Mouse (Mus musculus): ENCODE measurements around the gene Ncmap. TPM values are rescaled to one million over a fixed set of nuclear protein-coding genes. Genes with fewer than 3 reads are reported as not detected.
A peak's percentile ranks its signal among the peaks of the same experiment; 100 is the strongest.

Ncmap gene
- total RNA-seq (2021) = under 1 TPM; 0.47 to 0.56 TPM

DNA sequence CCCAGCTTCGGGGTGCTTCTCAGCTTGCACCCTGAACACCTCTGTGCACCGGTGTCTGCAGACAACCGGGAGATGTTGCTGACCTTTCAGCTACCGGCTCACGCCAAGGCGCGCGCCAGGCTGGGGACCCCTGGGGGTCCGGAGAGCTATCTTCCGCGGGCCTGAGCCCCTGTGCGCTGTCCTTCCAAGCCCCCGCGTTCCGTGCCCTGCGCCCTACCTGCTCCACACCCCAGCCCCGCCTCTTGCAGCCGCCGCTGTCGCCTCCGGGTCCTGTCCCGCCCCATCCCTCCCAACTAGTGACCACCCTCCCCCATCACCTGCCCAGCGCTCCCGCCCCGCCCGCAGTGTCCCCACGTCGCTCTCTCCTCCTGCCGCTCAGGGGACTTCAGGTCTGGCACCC lies at the start of gene Ncmap:
Gene Ncmap, minus strand, starts transcription at position 237 of the 400 bp plus-strand sequence.
- DNase-seq = no peak

- DNase-seq = no peak
Measured at GRCm38 (mm10) chr4:135442473-135442872, 44.4 kb upstream of the Ncmap start.

DNA sequence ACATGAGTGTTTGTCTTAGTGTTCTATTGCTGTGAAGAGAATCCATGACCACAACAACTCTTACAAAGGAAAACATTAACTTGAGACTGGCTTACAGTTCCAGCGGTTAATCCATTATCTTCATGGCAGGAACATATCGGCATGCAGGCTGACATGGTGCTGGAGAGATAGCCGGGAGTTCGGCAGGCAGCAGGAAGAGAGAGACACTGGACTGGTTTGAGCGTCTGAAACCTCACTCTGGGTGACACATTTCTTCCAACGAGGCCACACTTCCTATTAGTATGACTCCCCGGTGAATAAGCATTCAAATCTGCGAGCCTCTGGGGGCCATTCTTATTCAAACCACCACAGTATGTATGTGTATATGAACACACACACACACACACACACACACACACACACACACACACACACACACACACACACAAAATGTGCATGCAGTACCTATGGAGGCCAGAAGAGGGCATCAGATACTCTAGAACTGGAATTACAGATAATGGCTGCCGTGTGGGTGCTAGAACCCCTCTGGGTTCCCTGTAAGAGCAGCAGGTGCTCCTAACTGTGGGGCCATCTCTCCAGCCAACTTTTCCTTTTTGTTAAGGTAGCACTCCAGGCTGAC lies 42.0 kb upstream of the Ncmap start:
- no peak for DNase-seq

DNA sequence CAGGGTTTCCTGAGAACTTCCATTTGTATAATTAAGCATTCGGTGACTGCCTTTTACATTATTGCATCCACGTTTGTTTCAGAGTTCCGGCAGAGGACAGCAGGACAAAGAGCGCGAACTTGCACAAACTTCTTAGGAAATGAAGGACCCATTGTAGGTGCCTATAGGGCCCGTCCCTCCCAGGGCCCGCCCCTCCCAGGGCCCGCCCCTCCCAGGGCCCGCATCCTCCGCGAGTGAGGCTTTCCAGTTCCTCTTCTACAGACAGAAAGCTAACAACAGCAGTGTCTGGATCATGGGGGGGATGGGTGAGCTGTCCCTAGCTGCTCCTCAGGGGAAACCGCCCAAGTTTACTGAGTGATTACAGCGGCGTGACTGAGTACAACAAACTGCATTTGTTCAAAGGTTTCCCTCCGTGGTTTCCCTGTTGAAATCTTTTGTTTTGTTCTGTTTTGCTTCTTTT lies 41.2 kb upstream of the Ncmap start:
- DNase-seq = no peak

DNA sequence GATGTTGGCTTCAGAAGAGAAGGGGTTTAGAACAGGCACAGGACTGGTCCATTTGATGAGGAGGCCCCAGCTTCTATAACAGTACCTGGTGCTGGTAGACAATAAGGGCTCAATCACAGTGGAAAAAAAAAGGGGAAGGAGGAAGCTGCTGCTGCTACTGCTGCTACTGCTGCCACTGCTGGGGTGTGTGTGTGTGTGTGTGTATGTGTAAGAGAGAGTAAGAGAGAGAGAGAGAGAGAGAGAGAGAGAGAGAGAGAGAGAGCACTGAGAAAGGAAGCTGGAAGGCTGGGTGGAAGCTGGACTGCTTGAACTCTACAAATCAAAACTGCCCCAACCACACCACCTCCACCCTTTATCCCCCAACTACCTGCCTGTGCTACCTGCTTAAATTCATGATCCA lies 39.9 kb upstream of the Ncmap start:
- no peak for DNase-seq

- no peak for DNase-seq
Measured at GRCm38 (mm10) chr4:135436291-135436690, 38.3 kb upstream of the Ncmap start.

DNA sequence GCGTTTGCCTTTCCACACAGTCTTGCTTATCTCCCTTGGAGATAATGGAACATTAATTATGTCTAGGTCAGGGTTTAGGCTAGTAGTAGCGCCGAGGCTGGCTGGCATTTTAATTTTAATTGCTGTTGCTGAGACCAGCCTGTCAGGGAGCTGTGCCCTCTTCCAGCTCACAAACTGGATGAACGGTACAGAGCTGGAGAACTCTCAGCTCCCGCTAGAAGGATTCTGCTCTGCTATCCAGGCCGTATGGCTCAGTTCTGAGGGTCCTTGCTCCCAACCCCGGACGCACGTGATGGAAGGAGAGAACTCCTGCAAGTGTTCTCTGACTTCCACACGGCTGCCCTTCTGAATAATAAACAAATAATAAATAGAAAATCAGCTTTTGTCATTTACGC lies 36.4 kb upstream of the Ncmap start:
- DNase-seq = no peak

DNA sequence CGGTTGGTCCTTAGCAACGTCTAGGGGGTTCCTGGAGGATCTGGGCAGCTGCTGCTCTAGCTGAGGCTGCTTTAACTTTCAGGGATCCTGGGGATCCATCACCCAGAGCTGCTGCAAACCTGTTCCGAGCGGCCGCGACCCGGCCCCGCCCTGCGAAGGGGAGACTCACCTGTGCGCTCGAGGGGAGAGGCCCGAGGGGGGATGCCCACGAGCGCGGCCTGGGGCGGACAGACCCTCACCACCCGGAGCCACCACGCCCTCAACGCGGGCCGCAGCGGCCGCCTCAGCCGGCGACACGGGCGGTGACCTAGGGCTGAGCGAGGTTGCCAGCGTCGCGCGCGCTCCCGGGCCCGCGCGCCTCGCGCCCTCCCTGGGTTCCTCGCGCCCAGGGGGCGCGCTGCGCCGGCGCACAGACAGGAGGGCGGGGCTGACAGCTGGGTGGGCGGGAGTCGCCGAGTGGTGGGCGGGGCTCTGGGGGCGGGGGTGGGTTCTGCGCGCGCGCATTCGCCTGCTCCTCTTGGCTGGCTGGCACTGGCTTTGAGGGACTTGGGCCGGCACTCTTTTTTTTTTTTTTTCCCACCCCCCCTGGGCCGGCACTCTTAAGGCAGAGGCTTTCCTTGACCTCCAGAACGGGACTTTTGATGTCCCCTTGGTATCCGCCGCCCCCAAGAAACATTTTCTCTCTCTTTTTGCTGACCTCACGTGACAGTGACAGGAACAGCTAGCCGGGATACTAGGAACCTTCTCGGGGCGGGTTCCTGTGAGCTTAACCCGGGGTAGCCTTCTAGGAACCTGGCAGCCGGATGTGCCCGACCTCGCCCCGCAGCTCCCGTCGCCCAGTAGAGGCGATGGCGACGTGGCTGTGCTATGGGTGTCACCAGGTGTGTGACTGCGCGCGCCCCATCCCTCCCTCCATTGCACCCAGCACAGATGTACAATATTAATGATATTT lies 35.7 kb upstream of the Ncmap start, which contains the start of gene Rcan3:
Gene Rcan3, minus strand, starts transcription at position 411 of the 952 bp plus-strand sequence.
- DNase-seq = peak; percentile 31 to 47

- peak; percentile 11 to 14 for DNase-seq
Measured at GRCm38 (mm10) chr4:135433086-135433442, 35.0 kb upstream of the Ncmap start.

GRCm38 (mm10) chr4:135429990-135430760 lies 32.1 kb upstream of the Ncmap start:
- no peak for DNase-seq

- no peak for DNase-seq
Measured at GRCm38 (mm10) chr4:135429383-135429782, 31.4 kb upstream of the Ncmap start.

- DNase-seq = no peak
Measured at GRCm38 (mm10) chr4:135426587-135426986, 28.6 kb upstream of the Ncmap start.

GRCm38 (mm10) chr4:135425625-135426024 lies 27.6 kb upstream of the Ncmap start:
- DNase-seq = peak; percentile 77

DNA sequence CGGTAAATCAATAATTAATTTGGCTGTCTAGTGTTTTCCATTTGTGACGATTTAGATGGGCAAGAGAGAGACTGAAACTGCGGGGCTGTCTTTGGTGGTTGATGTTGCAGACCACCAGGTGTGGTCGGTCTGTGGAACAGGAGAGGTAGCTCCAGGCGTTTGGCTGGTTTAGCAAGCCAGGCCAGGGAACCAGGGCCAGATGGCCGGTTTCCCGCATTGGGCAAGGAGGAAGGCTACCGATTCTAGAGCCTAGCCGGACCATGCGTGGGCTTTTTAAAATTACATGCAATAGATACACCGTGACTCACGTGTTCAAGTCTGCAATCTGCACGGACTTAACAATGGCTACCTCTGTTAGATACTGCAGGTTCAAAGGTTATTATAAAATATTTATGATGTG lies 22.9 kb upstream of the Ncmap start:
- DNase-seq = no peak

DNA sequence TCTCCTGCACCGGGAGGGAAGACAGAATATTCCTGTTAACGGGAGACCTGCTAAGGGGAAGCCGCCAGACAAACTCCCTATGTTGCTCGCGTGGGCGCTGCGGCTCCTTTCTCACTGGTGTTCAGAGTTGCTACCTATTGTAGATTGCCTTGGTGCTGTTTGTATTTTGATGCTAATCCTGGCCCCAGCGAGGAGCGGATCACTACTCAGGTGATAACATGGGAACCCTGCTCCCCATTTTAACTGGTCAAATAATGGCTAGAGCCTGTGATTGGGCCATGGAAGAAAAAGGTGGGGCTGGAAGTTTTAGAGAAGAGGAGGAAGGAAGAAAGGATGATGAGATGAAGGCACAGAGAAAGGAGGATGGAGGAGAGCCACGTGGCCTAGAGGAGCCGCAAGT lies 22.4 kb upstream of the Ncmap start:
- DNase-seq = no peak

GRCm38 (mm10) chr4:135419996-135420395 lies 22.0 kb upstream of the Ncmap start:
- no peak for DNase-seq

DNA sequence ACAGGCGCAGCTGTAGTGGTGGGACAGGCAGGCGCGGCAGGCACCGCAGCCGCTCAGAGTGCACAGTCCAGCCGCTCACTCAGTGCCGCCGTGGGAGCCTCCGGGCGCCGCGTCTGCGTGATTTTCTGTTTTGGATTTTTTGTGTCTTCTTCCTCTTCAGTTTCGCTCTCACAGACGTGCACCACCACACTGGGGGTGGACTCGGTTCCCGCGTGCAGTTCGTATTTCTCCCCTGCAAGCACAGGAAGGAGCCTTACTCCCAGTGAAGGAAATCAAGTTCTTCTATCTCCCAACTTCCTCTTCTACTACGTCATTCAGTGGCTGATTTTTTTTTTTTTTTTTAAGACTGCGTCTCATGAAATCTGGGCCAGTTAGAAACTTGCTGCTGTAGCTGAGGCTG lies 18.3 kb upstream of the Ncmap start:
- DNase-seq = no peak

- DNase-seq = no peak
Measured at GRCm38 (mm10) chr4:135413491-135413890, 15.5 kb upstream of the Ncmap start.

DNA sequence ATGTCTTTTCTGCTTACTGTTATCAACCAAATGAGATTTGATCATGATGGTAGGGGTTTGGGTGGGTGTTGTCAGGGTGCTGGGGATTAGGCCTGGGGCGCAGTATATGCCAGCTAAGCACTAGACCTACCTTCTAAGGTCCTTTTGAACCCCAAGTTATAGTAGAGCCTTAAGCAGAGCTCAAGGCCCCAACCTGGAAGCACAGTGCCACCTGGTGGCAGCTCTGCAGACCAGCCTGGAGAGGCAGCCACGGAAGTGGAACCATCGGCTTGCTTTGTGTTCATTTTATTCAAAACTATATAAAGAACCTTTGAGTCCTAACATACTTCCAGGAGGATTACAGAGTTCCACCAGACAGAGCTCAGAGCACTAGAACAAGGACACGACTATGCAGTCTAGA lies 13.6 kb upstream of the Ncmap start:
- peak; percentile 19 to 28 for DNase-seq

GRCm38 (mm10) chr4:135406180-135406579 lies 8.2 kb upstream of the Ncmap start:
- DNase-seq = no peak

DNA sequence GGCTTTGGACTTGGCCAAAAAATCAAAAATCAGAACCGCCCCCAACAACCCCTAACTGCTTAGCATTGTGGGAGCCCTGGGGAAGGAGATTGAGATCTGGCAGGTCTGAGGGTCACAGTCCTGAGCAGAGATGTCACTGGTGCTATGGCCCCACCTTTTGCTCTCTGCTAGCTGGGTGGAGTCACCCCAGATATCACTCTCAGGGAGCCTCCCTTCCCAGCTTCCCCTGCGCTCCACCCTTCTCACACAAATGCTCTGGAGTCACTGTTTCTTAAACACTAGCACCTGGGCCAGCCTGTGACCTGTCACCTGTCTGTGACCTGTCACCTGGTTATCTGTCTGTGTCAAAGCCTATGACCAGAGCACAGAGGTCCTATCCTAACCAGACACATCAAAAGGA lies 6.9 kb upstream of the Ncmap start:
- DNase-seq = no peak

DNA sequence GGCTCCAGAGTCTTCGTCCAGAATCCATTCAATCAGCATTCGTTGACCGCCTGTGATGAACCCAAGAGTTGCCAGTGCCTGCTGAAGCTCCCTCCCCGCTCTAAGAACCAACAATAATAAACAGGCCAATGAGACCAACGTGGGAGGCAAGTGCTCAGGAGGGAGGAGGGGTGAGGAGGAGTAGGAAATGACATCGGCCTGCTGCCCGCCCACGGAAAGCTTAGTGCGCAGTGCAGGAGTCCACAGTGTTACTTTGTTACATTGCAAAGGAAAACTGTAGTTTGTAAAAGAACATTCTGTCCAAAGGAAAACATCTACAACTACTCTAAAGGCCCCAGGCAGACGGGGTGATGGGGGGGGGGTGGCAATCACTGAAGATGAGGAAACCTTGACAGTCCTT lies 6.0 kb upstream of the Ncmap start:
- no peak for DNase-seq

GRCm38 (mm10) chr4:135401881-135402280 lies 3.9 kb upstream of the Ncmap start:
- no peak for DNase-seq
